Mouse (Mus musculus) ES-CJ7 (cell line): ENCODE measurements at regions not wholly inside any gene's neighbourhood (a gene's known extent, or its start where the extent isn't known, plus 50 kb on each side); places are given as distances from the start of the nearest gene placed in this dataset.

Experiments
- DNase-seq: peaks from one replicate; pipeline ENCODE4 v3.0.0; 2011; ENCODE audit warnings: low read depth, low spot score

- DNase-seq, result peak; percentile 23
Observed at GRCm38 (mm10) chr3:13336152-13336551, 1144.3 kb upstream of the Slc7a12 start.

GRCm38 (mm10) chr3:13386148-13386547, 1094.3 kb upstream of the Slc7a12 start:
- no peak for DNase-seq
